Mouse (Mus musculus): ENCODE measurements around the gene Uevld.
A peak's percentile ranks its signal among the peaks of the same experiment; 100 is the strongest.
"Not testable (repeated sequence)": the region's sequence is repeated elsewhere in the genome, so short reads cannot be mapped to it uniquely, and the experiment has no call there.

Gene Uevld

GRCm38 (mm10) chr7:46964070-46964469 is 5.7 kb upstream of the Uevld start:
- no peak for DNase-seq

DNA sequence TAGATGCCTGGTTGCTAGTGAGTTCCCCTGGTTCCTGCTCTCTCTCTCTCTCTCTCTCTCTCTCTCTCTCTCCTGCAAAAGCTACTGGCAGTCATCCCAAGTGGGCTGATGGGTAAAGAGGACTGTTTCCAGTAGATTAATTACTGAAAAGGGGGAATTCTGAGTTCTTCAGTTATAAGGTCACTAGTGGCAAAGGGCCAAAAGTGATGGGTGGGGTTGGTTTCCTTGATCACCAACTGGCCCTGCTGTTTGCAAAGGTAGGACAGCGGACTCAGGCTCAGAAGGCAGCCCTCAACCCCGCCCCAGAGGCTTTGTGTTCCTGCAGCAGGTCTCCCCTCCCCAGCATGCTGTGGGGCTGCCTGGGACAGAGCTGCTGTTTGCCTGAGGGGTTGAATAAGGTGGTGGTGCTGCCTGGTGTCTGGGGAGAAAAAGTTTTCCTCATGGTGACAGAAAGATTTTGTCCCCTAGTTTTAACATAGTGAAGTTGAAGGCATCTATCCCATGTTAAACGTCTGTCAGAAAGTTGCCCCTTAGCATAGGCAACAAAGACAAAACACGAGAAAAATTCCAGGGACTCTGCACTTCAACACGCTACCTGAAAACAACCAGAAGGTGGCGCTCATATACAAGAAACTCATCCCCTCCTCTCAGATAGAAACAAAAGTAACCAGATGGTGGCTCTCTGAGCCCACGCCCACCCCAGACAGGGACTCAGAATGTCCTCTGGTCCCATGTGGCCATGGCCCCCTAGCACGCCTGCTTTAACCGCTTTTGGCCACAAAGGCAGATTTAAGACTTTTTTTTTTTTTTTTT is 4.7 kb upstream of the Uevld start:
- DNase-seq: peak; percentile 75 to 82

- peak in 1 of 2 experiments; percentile 11 for DNase-seq
These were observed 3.8 kb upstream of the Uevld start for GRCm38 (mm10) chr7:46962132-46962531.

- DNase-seq: no peak
These were observed 2.7 kb upstream of the Uevld start for GRCm38 (mm10) chr7:46960991-46961390.

GRCm38 (mm10) chr7:46958853-46959252 is 526 bp upstream of the Uevld start:
- DNase-seq: peak in 1 of 2 experiments; percentile 11

DNA sequence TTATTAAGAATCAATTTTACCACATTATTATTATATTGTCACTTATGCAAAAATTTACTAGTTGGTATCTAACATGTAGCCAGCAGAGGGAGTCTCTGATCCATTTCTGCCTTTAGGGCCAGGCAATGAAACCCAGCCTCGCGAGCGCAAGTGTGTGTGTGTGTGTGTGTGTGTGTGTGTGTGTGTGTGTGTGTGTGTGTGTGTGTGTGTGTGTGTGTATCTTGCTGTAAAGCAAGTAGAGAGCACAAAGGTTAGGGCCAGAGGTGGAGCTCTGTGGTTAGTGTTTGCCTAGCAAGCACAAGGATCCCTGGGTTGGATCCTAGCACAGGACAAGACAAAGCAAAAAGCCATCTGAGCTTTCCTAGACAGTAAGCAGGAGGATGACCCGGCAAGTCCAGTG is 22.5 kb downstream of the Uevld start:
- DNase-seq: peak; percentile 35 to 57

DNA sequence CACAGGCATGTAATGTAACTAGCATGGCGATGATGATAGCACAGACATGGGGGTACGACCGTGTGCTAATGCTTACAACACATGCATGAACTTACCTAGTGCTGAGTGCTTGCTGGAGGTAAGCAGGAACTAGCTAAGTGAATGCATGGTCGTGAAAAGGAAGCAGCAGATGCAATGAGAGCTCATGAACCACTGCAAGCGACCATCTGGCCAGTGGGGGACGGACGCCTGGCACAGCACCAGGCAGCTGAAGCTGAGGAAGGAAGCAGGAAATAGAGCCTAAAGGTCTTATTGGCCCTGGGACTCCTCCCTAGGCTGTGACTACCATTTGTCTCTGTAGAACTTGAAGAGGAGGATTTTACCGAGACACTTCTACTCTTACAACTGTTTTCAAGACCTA is 23.5 kb downstream of the Uevld start:
- peak; percentile 22 to 37 for DNase-seq

DNA sequence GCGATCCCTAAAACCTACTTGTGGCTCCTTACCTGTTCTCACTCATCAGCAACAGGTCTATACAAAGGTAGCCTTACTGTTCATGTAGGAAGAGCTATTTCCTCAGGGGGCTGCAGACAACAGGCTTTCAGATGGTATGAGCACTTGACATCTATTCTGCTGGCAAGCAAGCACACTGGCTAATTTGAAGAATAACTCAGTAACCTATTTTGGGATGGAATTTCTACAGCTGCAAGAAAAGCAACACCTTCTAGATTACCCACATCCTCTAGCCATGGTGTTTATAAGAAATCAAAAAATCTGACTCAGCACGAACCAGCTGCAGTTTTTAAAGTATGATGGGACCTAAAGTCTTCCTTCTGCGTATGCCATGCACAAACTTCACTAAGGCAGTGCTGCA is 27.0 kb downstream of the Uevld start:
- DNase-seq: no peak

DNA sequence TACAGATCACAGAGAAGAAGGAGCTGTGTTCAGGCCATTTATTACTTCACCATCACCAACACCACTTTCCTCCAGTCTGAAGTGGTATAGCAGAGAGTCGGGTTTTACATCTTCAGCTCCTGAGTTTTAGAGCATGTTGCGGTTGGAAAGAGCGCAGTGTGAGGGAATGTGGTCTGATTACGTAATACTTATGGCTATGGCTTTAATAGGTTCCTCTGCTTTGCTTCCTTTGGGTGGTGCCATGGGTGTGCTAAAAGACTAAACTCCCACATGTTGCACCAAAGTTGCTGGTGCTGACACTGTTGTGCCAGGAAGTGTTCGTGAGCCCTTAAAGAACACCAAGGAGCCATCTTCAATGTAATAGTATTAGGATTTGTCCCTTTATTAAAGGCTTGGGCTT is 30.0 kb downstream of the Uevld start:
- DNase-seq: no peak

DNA sequence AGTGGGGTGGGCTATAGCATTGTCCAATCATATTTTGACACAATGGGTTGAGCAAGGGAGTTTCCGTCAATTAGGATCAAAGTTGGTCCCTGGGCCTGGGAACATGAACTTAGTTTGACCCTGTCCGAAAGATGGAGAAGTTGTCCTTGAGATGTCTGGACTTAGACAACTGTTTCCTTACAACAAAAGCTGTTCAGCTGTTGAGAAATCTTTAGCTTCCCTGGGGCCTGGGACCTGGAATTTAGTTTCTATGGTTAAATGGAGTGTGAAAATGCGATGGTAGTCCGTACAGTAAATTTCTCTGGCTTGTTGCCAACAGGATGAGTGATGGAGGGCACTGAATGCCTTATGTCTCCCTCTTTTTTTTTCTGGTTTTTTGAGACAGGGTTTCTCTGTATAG is 36.3 kb downstream of the Uevld start:
- no peak for DNase-seq

- DNase-seq: peak; percentile 95 to 97
These were observed 38.7 kb downstream of the Uevld start, which contains the start of gene Tsg101 for GRCm38 (mm10) chr7:46919551-46920176. Gene Tsg101 (minus strand): TSS chr7:46919969.

- DNase-seq: peak in 1 of 2 experiments; percentile 6
These were observed 39.5 kb downstream of the Uevld start for GRCm38 (mm10) chr7:46918678-46919371.

- no peak for DNase-seq
These were observed 42.0 kb downstream of the Uevld start for GRCm38 (mm10) chr7:46916376-46916775.

DNA sequence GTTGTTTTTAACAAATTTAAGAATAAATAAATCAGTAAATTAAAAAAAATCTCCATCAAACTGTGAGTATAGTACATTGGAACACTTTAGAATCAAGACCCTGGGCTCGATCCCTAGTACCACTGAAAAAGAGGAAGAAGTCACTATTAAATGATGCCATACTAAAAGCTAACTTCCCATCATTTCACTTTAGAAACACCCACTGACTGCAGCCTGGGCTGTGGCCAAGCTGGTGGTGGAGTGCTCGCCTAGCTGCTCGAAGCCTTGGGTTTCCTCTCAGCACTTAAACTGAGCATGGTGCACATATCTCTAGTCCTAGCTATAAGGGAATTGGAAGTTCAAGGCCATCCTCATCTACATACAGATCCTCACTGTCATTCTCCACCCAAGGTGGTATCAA is 47.1 kb downstream of the Uevld start:
- no peak for DNase-seq

DNA sequence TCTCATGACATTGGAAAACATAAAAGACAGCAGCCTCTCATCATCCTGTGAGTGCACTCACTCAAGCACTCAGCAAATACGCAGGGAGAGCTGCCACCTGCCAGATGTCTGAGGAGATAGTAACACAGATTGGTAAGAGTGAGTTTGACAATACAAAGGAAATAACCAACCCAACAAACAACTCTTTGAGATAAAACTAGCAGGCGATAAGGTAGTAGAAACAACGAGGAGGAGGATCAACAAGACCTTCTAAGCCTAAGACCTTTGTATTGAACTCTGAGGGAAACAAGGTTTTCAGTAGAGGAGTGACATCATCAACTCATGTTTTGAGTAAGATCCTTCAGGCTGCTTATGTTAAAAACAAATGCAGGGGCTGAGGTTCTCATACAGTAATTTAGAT is 59.0 kb downstream of the Uevld start:
- DNase-seq: no peak

DNA sequence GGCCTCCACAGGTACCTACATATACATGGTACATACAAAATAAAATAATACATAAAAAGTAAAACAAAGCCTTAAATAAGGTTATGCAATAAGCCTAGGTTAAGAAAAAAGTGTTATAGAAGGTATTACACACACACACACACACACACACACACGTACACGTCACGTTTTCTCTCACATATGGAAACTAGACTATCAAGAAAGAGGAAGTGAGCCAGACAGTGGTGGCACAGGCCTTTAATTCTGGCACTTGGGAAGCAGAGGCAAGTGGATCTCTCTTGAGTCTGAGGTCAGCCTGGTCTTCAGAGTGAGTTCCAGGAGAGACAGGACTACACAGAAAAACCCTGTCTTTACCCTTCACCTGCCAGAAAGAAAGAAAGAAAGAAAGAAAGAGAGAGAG is 62.8 kb downstream of the Uevld start:
- no peak for DNase-seq

- DNase-seq: no peak
These were observed 75.0 kb downstream of the Uevld start for GRCm38 (mm10) chr7:46883304-46883703.

- not testable (repeated sequence) for DNase-seq
These were observed 76.4 kb downstream of the Uevld start for GRCm38 (mm10) chr7:46881941-46882340.

DNA sequence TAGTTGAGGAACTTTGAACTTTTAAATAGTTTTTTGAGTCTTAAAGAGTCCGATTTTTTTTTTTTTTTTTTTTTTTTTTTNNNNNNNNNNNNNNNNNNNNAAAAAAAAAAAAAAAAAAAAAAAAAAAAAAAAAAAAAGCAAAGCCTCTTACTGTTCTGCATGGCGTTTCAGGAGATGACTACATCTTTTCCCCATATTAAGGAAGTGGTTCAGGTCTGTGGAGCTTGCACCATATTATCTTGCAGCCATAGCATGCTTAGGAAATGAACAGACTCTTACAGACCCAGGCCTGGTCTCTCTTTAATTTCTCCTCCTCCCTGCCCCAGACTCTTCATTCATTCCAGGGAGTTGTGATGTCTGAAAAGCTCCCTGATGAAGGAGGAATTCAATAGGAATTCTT is 77.3 kb downstream of the Uevld start:
- DNase-seq: no peak

GRCm38 (mm10) chr7:46879851-46880250 is 78.5 kb downstream of the Uevld start:
- DNase-seq: peak; percentile 57 to 66

GRCm38 (mm10) chr7:46877255-46877654 is 81.1 kb downstream of the Uevld start:
- DNase-seq: no peak

- DNase-seq: no peak
These were observed 81.5 kb downstream of the Uevld start for GRCm38 (mm10) chr7:46876841-46877240.

Measured in kidney, postnatal 4 days (tissue).